Mouse (Mus musculus) thymus, adult 2 months (tissue): ENCODE measurements at regions not wholly inside any gene's neighbourhood (a gene's known extent, or its start where the extent isn't known, plus 50 kb on each side); places are given as distances from the start of the nearest gene placed in this dataset.

ENCODE experiments used
- DNase-seq: peaks from one replicate; pipeline ENCODE4 v3.0.0; 2021
- H3K27ac ChIP-seq: fragments of 200-500 bp; 2 replicates; pipeline ENCODE4 v1.5.1; 2012; ENCODE audit warnings: low read length, control low read depth; ENCODE audit not compliant: control insufficient read depth, insufficient read depth
- H3K27me3 ChIP-seq: fragments of 200-500 bp; 2 replicates; pipeline ENCODE4 v1.6.1; 2012; ENCODE audit warnings: mild to moderate bottlenecking, low read length, moderate library complexity, mixed read lengths; ENCODE audit not compliant: control insufficient read depth, insufficient read depth
- H3K36me3 ChIP-seq: fragments of 200-500 bp; 2 replicates; pipeline ENCODE4 v1.6.1; 2012; ENCODE audit warnings: mild to moderate bottlenecking, low read length, moderate library complexity; ENCODE audit not compliant: control insufficient read depth, insufficient read depth
- H3K4me1 ChIP-seq: fragments of 200-500 bp; replicated peaks from 2 replicates; pipeline ENCODE4 v1.6.1; 2012; ENCODE audit warnings: low read length; ENCODE audit not compliant: control insufficient read depth, insufficient read depth
- H3K4me3 ChIP-seq: fragments of 200-500 bp; 2 replicates; pipeline ENCODE4 v1.5.1; 2012; ENCODE audit warnings: mild to moderate bottlenecking, low read length, control low read depth, moderate library complexity; ENCODE audit not compliant: control insufficient read depth, insufficient read depth
- CTCF ChIP-seq: fragments of 200-500 bp; IDR thresholded peaks from 2 replicates; pipeline ENCODE4 v1.5.1; 2012; ENCODE audit warnings: mild to moderate bottlenecking, control low read depth, low read length, moderate library complexity, borderline replicate concordance; ENCODE audit not compliant: control insufficient read depth, poor library complexity, insufficient read depth; ENCODE audit errors: extremely low read depth
- POLR2A ChIP-seq: fragments of 200-500 bp; IDR thresholded peaks from 2 replicates; pipeline ENCODE4 v1.6.1; 2012; ENCODE audit warnings: mild to moderate bottlenecking, low read length, control low read depth, moderate library complexity; ENCODE audit not compliant: control insufficient read depth, poor library complexity, insufficient read depth; ENCODE audit errors: extremely low read depth
- whole genome bisulfite sequencing: fragments of 180-500 bp; shearing (Covaris S2); methylation state at CpG from one replicate; pipeline ENCODE4 v1.1.7; 2018; 5-methylcytosine and 5-hydroxymethylcytosine counted together

GRCm38 (mm10) chr11:114536616-114537493 is 131.5 kb upstream of the Rpl38 start:
- WGBS, result 43% methylated on average over 13 of the region's 13 CpGs
- Histone ChIP-seq H3K4me1 (no peaks in the 10 kb centered on the region), H3K27me3 (no peaks in the 10 kb centered on the region), H3K4me3 (no peak overlapping the region), H3K36me3 (no peaks in the 10 kb centered on the region), H3K27ac (no peak overlapping the region)
- TF ChIP-seq POLR2A (no peak), CTCF (no peak)
- DNase-seq, result no peak

GRCm38 (mm10) chr11:114535900-114536299 is 132.4 kb upstream of the Rpl38 start:
- no peaks in the 10 kb centered on the region for H3K27me3 ChIP-seq
- no peak for DNase-seq
- no peaks in the 10 kb centered on the region for H3K36me3 ChIP-seq
- no peak for TF ChIP-seq POLR2A
- TF ChIP-seq CTCF, result no peak
- no peak overlapping the region for H3K4me3 ChIP-seq
- H3K27ac ChIP-seq, result no peak overlapping the region
- H3K4me1 ChIP-seq, result no peaks in the 10 kb centered on the region
- 99% methylated on average over 9 of the region's 9 CpGs for WGBS

GRCm38 (mm10) chr11:114534436-114534835 is 133.9 kb upstream of the Rpl38 start:
- Histone ChIP-seq H3K36me3 (no peaks in the 10 kb centered on the region), H3K4me1 (no peaks in the 10 kb centered on the region), H3K27ac (no peak overlapping the region), H3K27me3 (no peaks in the 10 kb centered on the region), H3K4me3 (no peak overlapping the region)
- TF ChIP-seq POLR2A (no peak), CTCF (no peak)
- WGBS, result 92% methylated on average over 7 of the region's 7 CpGs
- DNase-seq, result no peak

GRCm38 (mm10) chr11:114531241-114531765 is 137.0 kb upstream of the Rpl38 start:
- no peak for DNase-seq
- WGBS, result 86% methylated on average over 4 of the region's 4 CpGs
- H3K4me1 ChIP-seq, result no peaks in the 10 kb centered on the region
- H3K27me3 ChIP-seq, result no peaks in the 10 kb centered on the region
- H3K27ac ChIP-seq, result no peak overlapping the region
- H3K36me3 ChIP-seq, result no peaks in the 10 kb centered on the region
- no peak overlapping the region for H3K4me3 ChIP-seq
- TF ChIP-seq CTCF (no peak), POLR2A (no peak)

- no peak for DNase-seq
- Histone ChIP-seq H3K27ac (no peak overlapping the region), H3K4me1 (no peaks in the 10 kb centered on the region), H3K4me3 (no peak overlapping the region), H3K27me3 (no peaks in the 10 kb centered on the region), H3K36me3 (no peaks in the 10 kb centered on the region)
- no peak for TF ChIP-seq POLR2A
- TF ChIP-seq CTCF, result no peak
- 85% methylated on average over 10 of the region's 10 CpGs for WGBS
These were observed 139.2 kb upstream of the Rpl38 start for GRCm38 (mm10) chr11:114528937-114529772.
